28 mouse cellular contexts compared by ENCODE assay signal in genomic region chr6:102005627-102006026, GRCm38 (mm10).
A peak's percentile ranks its signal among the peaks of the same experiment; 100 is the strongest.
DNase-seq lines count a peak whose midpoint lies in the region; ATAC-seq and TF ChIP-seq lines count a peak whose summit lies in the region.
"Had no signal": no experiment of that assay in that cellular context is flagged by ENCODE, and none has a peak within 500 bp of the region (broad histone marks: within the 10 kb centered on the region; RNA-seq: fewer than 3 reads in every experiment).

No protein-coding gene starts in this region.

- no peaks in the 10 kb centered on the region for H3K9me3 ChIP-seq in forebrain, embryonic 13.5 days (replicated peaks)
- no peaks in the 10 kb centered on the region for H3K9me3 ChIP-seq in forebrain, postnatal 0 days (ENCODE audit: low read length)
- no peaks in the 10 kb centered on the region for H3K9me3 ChIP-seq in midbrain, embryonic 12.5 days
- H3K9me3 ChIP-seq in midbrain, embryonic 11.5 days (ENCODE audit: control insufficient read depth, low read length), result no peaks in the 10 kb centered on the region
- H3K9me3 ChIP-seq in hindbrain, embryonic 16.5 days (ENCODE audit: control insufficient read depth, low read length), result no peaks in the 10 kb centered on the region
- H3K9me3 ChIP-seq: forebrain, embryonic 10.5 days; heart, embryonic 12.5 days; heart, embryonic 15.5 days; hindbrain, embryonic 10.5 days; hindbrain, embryonic 13.5 days had no signal

- no peaks in the 10 kb centered on the region for H3K36me3 ChIP-seq in forebrain, embryonic 13.5 days (ENCODE audit: poor library complexity, severe bottlenecking)
- no peaks in the 10 kb centered on the region for H3K36me3 ChIP-seq in forebrain, postnatal 0 days (ENCODE audit: insufficient read depth)
- no peaks in the 10 kb centered on the region for H3K36me3 ChIP-seq in midbrain, embryonic 12.5 days
- H3K36me3 ChIP-seq in midbrain, embryonic 11.5 days (ENCODE audit: control insufficient read depth, insufficient read depth, low read length), result no peaks in the 10 kb centered on the region
- H3K36me3 ChIP-seq in hindbrain, embryonic 16.5 days (ENCODE audit: control insufficient read depth, insufficient read depth, low read length), result no peaks in the 10 kb centered on the region
- H3K36me3 ChIP-seq: forebrain, embryonic 10.5 days; G1E; heart, embryonic 12.5 days; heart, embryonic 15.5 days; hindbrain, embryonic 10.5 days; hindbrain, embryonic 13.5 days had no signal

- H3K27ac ChIP-seq in forebrain, embryonic 13.5 days, result no peak overlapping the region
- H3K27ac ChIP-seq in forebrain, postnatal 0 days (ENCODE audit: low read depth, low read length), result no peak overlapping the region
- H3K27ac ChIP-seq in midbrain, embryonic 12.5 days (replicated peaks), result no peak overlapping the region
- H3K27ac ChIP-seq in midbrain, embryonic 11.5 days (ENCODE audit: low read depth, low read length), result no peak overlapping the region
- no peak overlapping the region for H3K27ac ChIP-seq in hindbrain, embryonic 16.5 days (ENCODE audit: low read depth, low read length)
- H3K27ac ChIP-seq: forebrain, embryonic 10.5 days; heart, embryonic 15.5 days; hindbrain, embryonic 10.5 days; hindbrain, embryonic 13.5 days; hindbrain, postnatal 0 days had no signal

- TF ChIP-seq POLR2A in brain, embryonic 14.5 days (IDR thresholded peaks at IDR 0.05; ENCODE audit: borderline replicate concordance, extremely low read depth, insufficient read depth, insufficient read length, poor library complexity, severe bottlenecking), result no peak

- DNase-seq in forebrain, postnatal 0 days, result no peak
- no peak for DNase-seq in midbrain, embryonic 11.5 days (ENCODE audit: low spot score, missing footprints)
- DNase-seq in brain, embryonic 14.5 days (ENCODE audit: low read depth), result peak; percentile 32
- DNase-seq: adrenal gland, adult 2 months; adrenal gland, postnatal 14 days; B cell, adult 2 months; cerebellum, adult 18-20 months; cerebellum, adult 9-10 months; cerebellum, postnatal 14 days; gastrocnemius, postnatal 25 days; heart, adult 18-20 months; heart, postnatal 10 days; heart, postnatal 36 days; kidney, adult 18-20 months had no signal

- H3K4me1 ChIP-seq in forebrain, embryonic 13.5 days, result no peaks in the 10 kb centered on the region
- H3K4me1 ChIP-seq in forebrain, postnatal 0 days (ENCODE audit: insufficient read depth), result no peaks in the 10 kb centered on the region
- no peaks in the 10 kb centered on the region for H3K4me1 ChIP-seq in midbrain, embryonic 12.5 days
- H3K4me1 ChIP-seq in midbrain, embryonic 11.5 days (ENCODE audit: control insufficient read depth, insufficient read depth, low read length), result no peaks in the 10 kb centered on the region
- H3K4me1 ChIP-seq in hindbrain, embryonic 16.5 days (ENCODE audit: control insufficient read depth, insufficient read depth, low read depth, low read length), result no peaks in the 10 kb centered on the region
- H3K4me1 ChIP-seq: forebrain, embryonic 10.5 days; heart, embryonic 12.5 days; heart, embryonic 15.5 days; hindbrain, embryonic 10.5 days; hindbrain, embryonic 13.5 days had no signal

- no peak for TF ChIP-seq CTCF in forebrain, postnatal 0 days (IDR thresholded peaks at IDR 0.05; ENCODE audit: low read depth)
- no peak for TF ChIP-seq CTCF in brain, embryonic 14.5 days (IDR thresholded peaks at IDR 0.05; ENCODE audit: borderline replicate concordance, extremely low read depth, insufficient read depth, insufficient read length)

- no peaks in the 10 kb centered on the region for H3K27me3 ChIP-seq in forebrain, embryonic 13.5 days
- H3K27me3 ChIP-seq in forebrain, postnatal 0 days (ENCODE audit: insufficient read depth, low read length), result no peaks in the 10 kb centered on the region
- no peaks in the 10 kb centered on the region for H3K27me3 ChIP-seq in midbrain, embryonic 12.5 days
- H3K27me3 ChIP-seq in midbrain, embryonic 11.5 days (ENCODE audit: control insufficient read depth, insufficient read depth, low read length), result no peaks in the 10 kb centered on the region
- no peaks in the 10 kb centered on the region for H3K27me3 ChIP-seq in hindbrain, embryonic 16.5 days (replicated peaks; ENCODE audit: control insufficient read depth, insufficient read depth, low read length)
- H3K27me3 ChIP-seq: CH12.LX; heart, embryonic 12.5 days; heart, embryonic 15.5 days; hindbrain, embryonic 13.5 days; Patski had no signal

- no peak overlapping the region for H3K4me2 ChIP-seq in forebrain, embryonic 13.5 days
- H3K4me2 ChIP-seq in forebrain, postnatal 0 days (ENCODE audit: low read depth), result no peak overlapping the region
- H3K4me2 ChIP-seq in midbrain, embryonic 12.5 days (replicated peaks), result no peak overlapping the region
- no peak overlapping the region for H3K4me2 ChIP-seq in midbrain, embryonic 11.5 days
- no peak overlapping the region for H3K4me2 ChIP-seq in hindbrain, embryonic 16.5 days (ENCODE audit: low read length)
- H3K4me2 ChIP-seq: heart, embryonic 12.5 days; heart, embryonic 15.5 days; hindbrain, embryonic 13.5 days had no signal

- WGBS in forebrain, embryonic 13.5 days, result 30% methylated on average over 3 of the region's 3 CpGs
- WGBS in forebrain, postnatal 0 days, result 30% methylated on average over 3 of the region's 3 CpGs
- 52% methylated on average over 3 of the region's 3 CpGs for WGBS in midbrain, embryonic 12.5 days
- 55% methylated on average over 3 of the region's 3 CpGs for WGBS in midbrain, embryonic 11.5 days
- 54% methylated on average over 3 of the region's 3 CpGs for WGBS in hindbrain, embryonic 16.5 days

- peak; percentile 62; the same call in 1 of the 2 replicates for ATAC-seq in forebrain, embryonic 13.5 days
- no peak for ATAC-seq in forebrain, postnatal 0 days
- ATAC-seq in midbrain, embryonic 12.5 days (ENCODE audit: low FRiP score, low read depth), result peak; percentile 69; the same call in 1 of the 2 replicates
- ATAC-seq in midbrain, embryonic 11.5 days (ENCODE audit: low FRiP score), result no peak
- ATAC-seq in hindbrain, embryonic 16.5 days, result no peak
- ATAC-seq: hindbrain, postnatal 0 days; inflammation-experienced regulatory T-cells, adult 6 months; intestine, embryonic 16.5 days; Patski had no signal

- no peak overlapping the region for H3K9ac ChIP-seq in forebrain, embryonic 13.5 days
- no peak overlapping the region for H3K9ac ChIP-seq in forebrain, postnatal 0 days
- H3K9ac ChIP-seq in midbrain, embryonic 12.5 days (replicated peaks), result no peak overlapping the region
- no peak overlapping the region for H3K9ac ChIP-seq in midbrain, embryonic 11.5 days (ENCODE audit: low read length)
- H3K9ac ChIP-seq in hindbrain, embryonic 16.5 days (ENCODE audit: low read depth, low read length), result no peak overlapping the region
- H3K9ac ChIP-seq: heart, embryonic 12.5 days; heart, embryonic 15.5 days; hindbrain, embryonic 13.5 days had no signal

- H3K4me3 ChIP-seq in forebrain, embryonic 13.5 days, result no peak overlapping the region
- no peak overlapping the region for H3K4me3 ChIP-seq in forebrain, postnatal 0 days (ENCODE audit: low read depth, low read length)
- no peak overlapping the region for H3K4me3 ChIP-seq in midbrain, embryonic 12.5 days
- H3K4me3 ChIP-seq in midbrain, embryonic 11.5 days (ENCODE audit: low read depth, low read length), result no peak overlapping the region
- H3K4me3 ChIP-seq in hindbrain, embryonic 16.5 days (ENCODE audit: low read length), result no peak overlapping the region
- H3K4me3 ChIP-seq: forebrain, embryonic 10.5 days; heart, embryonic 12.5 days; heart, embryonic 15.5 days; hindbrain, embryonic 10.5 days; hindbrain, embryonic 13.5 days had no signal

Comparison
In these comparisons a context has a peak if more than half of its experiments do, and no peak if none do; other contexts are left out.
1. ATAC-seq: peak in forebrain, embryonic 13.5 days (single experiment) and midbrain, embryonic 12.5 days (single experiment); none in forebrain, postnatal 0 days (single experiment), midbrain, embryonic 11.5 days (single experiment) and hindbrain, embryonic 16.5 days (single experiment).